28 mouse cellular contexts compared by ENCODE assay signal in the genomic region with DNA sequence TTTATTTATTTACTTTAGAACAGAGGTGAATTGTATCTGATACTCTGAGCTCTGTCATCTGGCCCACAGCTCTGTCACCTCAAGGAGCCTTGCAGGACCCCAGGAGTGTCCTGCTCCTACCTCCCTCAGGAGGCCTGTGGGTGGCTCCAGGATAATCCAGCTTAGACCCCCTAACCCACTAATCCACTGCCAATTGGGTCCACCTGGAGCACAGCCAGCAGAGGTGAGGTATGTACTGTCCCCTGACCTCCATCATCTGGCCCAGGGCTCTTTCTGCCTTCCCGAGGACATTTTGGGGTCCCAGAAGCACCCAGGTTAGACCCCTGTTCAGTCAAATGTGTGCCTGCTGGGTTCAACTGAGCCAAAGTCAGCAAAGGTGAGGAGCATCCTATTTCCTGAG.
"Had no signal": no experiment of that assay in that cellular context is flagged by ENCODE, and none has a peak within 500 bp of the region (broad histone marks: within the 10 kb centered on the region; RNA-seq: fewer than 3 reads in every experiment).

No protein-coding gene starts in this region.

- H3K9me3 ChIP-seq: limb, embryonic 10.5 days; limb, embryonic 13.5 days; limb, embryonic 15.5 days; liver, embryonic 12.5 days; liver, embryonic 13.5 days; liver, embryonic 15.5 days; lung, embryonic 15.5 days had no signal

- H3K4me3 ChIP-seq: limb, embryonic 10.5 days; limb, embryonic 12.5 days; limb, embryonic 13.5 days; limb, embryonic 15.5 days; liver, embryonic 12.5 days; liver, embryonic 13.5 days; liver, embryonic 15.5 days; lung, embryonic 15.5 days; megakaryocyte, embryonic 14.5 days; midbrain, embryonic 10.5 days; midbrain, embryonic 12.5 days; midbrain, embryonic 13.5 days; midbrain, embryonic 15.5 days; myocyte had no signal

- DNase-seq: left cerebral cortex, postnatal 4 days; liver; liver, embryonic 13.5 days; liver, postnatal 0 days; lung, adult 18-20 months; lung, adult 2 months; lung, postnatal 10 days; lung, postnatal 4 days; midbrain, embryonic 14.5 days had no signal

- H3K4me2 ChIP-seq: limb, embryonic 12.5 days; limb, embryonic 13.5 days; limb, embryonic 15.5 days; liver, embryonic 11.5 days; liver, embryonic 12.5 days; liver, embryonic 13.5 days; liver, embryonic 15.5 days; lung, embryonic 14.5 days; lung, embryonic 15.5 days; midbrain, embryonic 11.5 days; midbrain, embryonic 12.5 days; midbrain, embryonic 13.5 days; midbrain, embryonic 15.5 days had no signal

- H3K27ac ChIP-seq: limb, embryonic 10.5 days; limb, embryonic 12.5 days; limb, embryonic 13.5 days; limb, embryonic 15.5 days; liver, embryonic 12.5 days; liver, embryonic 13.5 days; liver, embryonic 14.5 days; liver, embryonic 15.5 days; lung, embryonic 15.5 days; macrophage; midbrain, embryonic 10.5 days; midbrain, embryonic 12.5 days; midbrain, embryonic 13.5 days; midbrain, embryonic 15.5 days had no signal

- H3K4me1 ChIP-seq: limb, embryonic 10.5 days; limb, embryonic 12.5 days; limb, embryonic 13.5 days; limb, embryonic 15.5 days; liver, embryonic 12.5 days; liver, embryonic 13.5 days; liver, embryonic 15.5 days; lung, embryonic 15.5 days; midbrain, embryonic 15.5 days had no signal

- H3K9ac ChIP-seq: limb, embryonic 12.5 days; limb, embryonic 13.5 days; limb, embryonic 15.5 days; liver, embryonic 12.5 days; liver, embryonic 13.5 days; liver, embryonic 14.5 days; liver, embryonic 15.5 days; liver, postnatal 0 days; lung, embryonic 14.5 days; lung, embryonic 15.5 days; midbrain, embryonic 12.5 days; midbrain, embryonic 13.5 days; midbrain, embryonic 15.5 days had no signal

- H3K36me3 ChIP-seq: limb, embryonic 10.5 days; limb, embryonic 12.5 days; limb, embryonic 13.5 days; limb, embryonic 15.5 days; liver, embryonic 12.5 days; liver, embryonic 13.5 days; liver, embryonic 15.5 days; lung, embryonic 15.5 days; midbrain, embryonic 10.5 days; midbrain, embryonic 12.5 days; midbrain, embryonic 13.5 days; midbrain, embryonic 15.5 days had no signal

- H3K27me3 ChIP-seq: limb, embryonic 12.5 days; limb, embryonic 13.5 days; limb, embryonic 15.5 days; liver, embryonic 12.5 days; liver, embryonic 13.5 days; liver, embryonic 15.5 days; lung, embryonic 15.5 days; megakaryocyte, embryonic 14.5 days; midbrain, embryonic 13.5 days; midbrain, embryonic 15.5 days had no signal

- ATAC-seq: liver, embryonic 12.5 days; liver, postnatal 0 days; midbrain, embryonic 15.5 days; midbrain, embryonic 16.5 days had no signal
